Mouse (Mus musculus) stomach, postnatal 0 days (tissue): Measurements from ENCODE around the gene Rnf166.

Source experiments
- CTCF ChIP-seq: IDR thresholded peaks from 2 replicates; pipeline ENCODE4 v1.5.1; 2016; ENCODE audit warnings: antibody characterized with exemption, low read depth, mild to moderate bottlenecking, moderate library complexity
- EP300 ChIP-seq: optimal IDR thresholded peaks from 2 replicates; pipeline ENCODE3; 2016; ENCODE audit warnings: antibody characterized with exemption

DNA sequence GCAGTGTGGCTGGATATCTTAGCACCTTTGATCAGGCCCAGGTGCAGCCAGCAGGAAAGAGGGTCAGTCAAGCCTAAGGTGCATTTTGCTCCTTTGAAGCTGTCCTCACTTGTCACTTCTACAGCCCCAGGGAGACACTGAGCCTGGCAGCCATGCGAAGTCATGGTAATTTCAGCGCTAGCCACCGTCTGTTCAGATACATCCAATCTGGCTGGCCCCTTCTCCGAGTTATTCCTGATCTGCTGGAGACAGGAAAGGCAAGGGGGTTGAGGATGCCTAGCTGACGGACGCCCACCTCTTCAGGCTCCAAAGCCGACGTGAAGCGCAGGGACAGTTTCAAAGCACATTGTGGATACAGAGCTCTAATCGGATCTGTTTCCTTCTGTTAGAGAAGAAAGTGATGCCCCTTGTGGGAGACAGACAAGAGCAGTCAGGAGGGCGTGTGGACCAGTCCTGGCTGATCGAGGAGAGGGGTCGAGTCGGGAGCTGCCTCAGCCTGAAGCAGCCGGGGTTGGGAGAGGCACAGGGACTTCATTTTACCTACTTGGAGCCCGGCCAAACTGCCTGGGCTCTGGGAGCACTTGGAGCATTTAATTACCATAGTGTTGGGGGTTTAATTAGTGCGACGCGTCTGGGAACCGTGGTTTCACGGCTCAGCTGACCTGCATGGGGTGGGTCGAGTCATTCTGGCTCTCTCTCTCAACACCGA lies 47.9 kb upstream of the Rnf166 start:
- TF ChIP-seq CTCF: no peak
- TF ChIP-seq EP300: no peak
